Mouse (Mus musculus): ENCODE results near the gene Fgfr2.

GRCm38 (mm10) chr7:130726185-130726584 is 2397.0 kb downstream of the Fgfr2 start:
- TF ChIP-seq POLR2A (IDR thresholded peaks at IDR 0.05; ENCODE audit: low read depth, low read length), result no peak
- no peak for TF ChIP-seq CTCF (IDR thresholded peaks at IDR 0.05; ENCODE audit: extremely low read depth, insufficient read length, insufficient replicate concordance, low read depth, low read length)

Measured in small intestine, adult 2 months (tissue).